ENCODE assay signal across 8 mouse cellular contexts in genomic region chrY:90718583-90719402, GRCm38 (mm10). TPM values are rescaled to one million over a fixed set of nuclear protein-coding genes. Genes with fewer than 3 reads are reported as not detected.
DNase-seq lines count a peak whose midpoint lies in the region; ATAC-seq lines count a peak whose summit lies in the region.
"Not testable (repeated sequence)": the region's sequence is repeated elsewhere in the genome, so short reads cannot be mapped to it uniquely, and the experiment has no call there.

No protein-coding gene starts in this region.

- peak; percentile 48 for DNase-seq in A20 (ENCODE audit: low read depth, low spot score)
- peak; percentile 28 to 50 for DNase-seq in adrenal gland, postnatal 36 days
- peak; percentile 31 for DNase-seq in forebrain, embryonic 10.5 days (ENCODE audit: extremely low spot score, low spot score)
- DNase-seq in kidney, adult 9 months: peak; percentile 70
- peak; percentile 36 for DNase-seq in limb, embryonic 11.5 days (ENCODE audit: low spot score)
- peak; percentile 43 to 50 for DNase-seq in spleen, postnatal 10 days (ENCODE audit: low spot score in 2 of 2)

- not testable (repeated sequence) for H3K27ac ChIP-seq in forebrain, embryonic 10.5 days; heart, embryonic 12.5 days (ENCODE audit: poor library complexity, severe bottlenecking); limb, embryonic 11.5 days (replicated peaks; ENCODE audit: low read depth, low read length); midbrain, embryonic 13.5 days

- ATAC-seq in heart, embryonic 12.5 days (ENCODE audit: insufficient number of reproducible peaks, low FRiP score): peak; percentile 91
- ATAC-seq in limb, embryonic 11.5 days (ENCODE audit: insufficient number of reproducible peaks, low FRiP score, low TSS enrichment, low read depth): peak; percentile 86
- peak; percentile 90 for ATAC-seq in midbrain, embryonic 13.5 days

- H3K9me3 ChIP-seq in forebrain, embryonic 10.5 days; heart, embryonic 12.5 days (replicated peaks); limb, embryonic 11.5 days (ENCODE audit: control insufficient read depth, low read length); midbrain, embryonic 13.5 days: not testable (repeated sequence)

- H3K36me3 ChIP-seq in forebrain, embryonic 10.5 days (replicated peaks); heart, embryonic 12.5 days; limb, embryonic 11.5 days (ENCODE audit: control insufficient read depth, insufficient read depth, low read length); midbrain, embryonic 13.5 days: not testable (repeated sequence)

- H3K4me1 ChIP-seq in forebrain, embryonic 10.5 days; heart, embryonic 12.5 days (replicated peaks); limb, embryonic 11.5 days (ENCODE audit: control insufficient read depth, insufficient read depth, low read length); midbrain, embryonic 13.5 days (replicated peaks): not testable (repeated sequence)

- not testable (repeated sequence) for H3K9ac ChIP-seq in heart, embryonic 12.5 days; limb, embryonic 11.5 days (ENCODE audit: low read length); midbrain, embryonic 13.5 days (replicated peaks)

- not testable (repeated sequence) for H3K4me2 ChIP-seq in heart, embryonic 12.5 days; limb, embryonic 11.5 days (ENCODE audit: low read depth, severe bottlenecking); midbrain, embryonic 13.5 days (replicated peaks)

- H3K4me3 ChIP-seq in forebrain, embryonic 10.5 days; heart, embryonic 12.5 days; limb, embryonic 11.5 days (ENCODE audit: low read depth, low read length); midbrain, embryonic 13.5 days (replicated peaks): not testable (repeated sequence)

- WGBS in forebrain, embryonic 10.5 days: 76% methylated on average over 22 of the region's 22 CpGs
- 73% methylated on average over 21 of the region's 22 CpGs for WGBS in heart, embryonic 12.5 days
- WGBS in limb, embryonic 11.5 days: 82% methylated on average over 22 of the region's 22 CpGs
- 74% methylated on average over 20 of the region's 22 CpGs for WGBS in midbrain, embryonic 13.5 days

- H3K27me3 ChIP-seq in forebrain, embryonic 10.5 days (ENCODE audit: poor library complexity, severe bottlenecking); heart, embryonic 12.5 days (replicated peaks); limb, embryonic 11.5 days (ENCODE audit: control insufficient read depth, insufficient read depth, low read length); midbrain, embryonic 13.5 days: not testable (repeated sequence)

RNA-seq across cellular contexts. Expression of gene Gm21860, which starts 35.8 kb away (rescaled TPM):
- not detected for total RNA-seq in adrenal gland, postnatal 36 days (2021)
- not detected in 2 replicates for polyA plus RNA-seq in forebrain, embryonic 10.5 days (2016; fragmentation: Nextera tagmentation; extraction: Ambion mirVana)
- polyA plus RNA-seq in heart, embryonic 12.5 days (2016; fragmentation: Nextera tagmentation; extraction: Ambion mirVana): not detected in 2 replicates
- polyA plus RNA-seq in limb, embryonic 11.5 days (2014; fragmentation: Nextera tagmentation; extraction: Ambion mirVana): not detected in 2 replicates
- not detected in 2 replicates for polyA plus RNA-seq in midbrain, embryonic 13.5 days (2015; fragmentation: Nextera tagmentation; extraction: Ambion mirVana)
